Mouse (Mus musculus): Measurements from ENCODE around the gene Atp2a3.

Atp2a3 gene

GRCm38 (mm10) chr11:73039102-73039799 lies 78.3 kb downstream of the Atp2a3 start:
- peak; percentile 86 for DNase-seq

Data from kidney, postnatal 10 days (tissue).